27 mouse cellular contexts compared by ENCODE assay signal in the genomic region with DNA sequence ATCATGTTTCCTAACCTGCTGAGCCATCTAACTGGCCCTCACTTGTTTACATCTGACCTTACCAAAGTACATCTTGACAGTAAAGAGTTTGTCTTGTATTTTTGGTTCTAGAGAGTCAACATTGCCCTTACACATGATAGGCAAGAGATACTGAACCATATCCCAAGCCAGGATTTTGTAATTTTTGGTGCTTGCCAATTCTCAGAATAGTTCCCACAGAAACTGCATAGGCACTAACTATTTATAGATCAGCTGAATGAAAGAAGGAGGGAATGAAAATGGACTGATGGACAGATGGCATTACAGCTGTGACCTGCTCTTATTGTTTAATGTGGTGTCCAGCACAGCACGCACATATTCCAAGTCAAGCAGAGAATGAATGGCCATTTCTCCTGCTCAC.
DNase-seq lines count a peak whose midpoint lies in the region; ATAC-seq and TF ChIP-seq lines count a peak whose summit lies in the region.
"Had no signal": no experiment of that assay in that cellular context is flagged by ENCODE, and none has a peak within 500 bp of the region (broad histone marks: within the 10 kb centered on the region; RNA-seq: fewer than 3 reads in every experiment).

No protein-coding gene starts in this region.

- DNase-seq in cerebellum, adult 9-10 months = peak; percentile 55
- no peak for DNase-seq in cerebellum, postnatal 25 days
- DNase-seq in layer of hippocampus, adult 2 months (ENCODE audit: low spot score in 2 of 2) = no peak
- DNase-seq in layer of hippocampus, adult 9-11 months = no peak
- peak; percentile 4 for DNase-seq in lung, embryonic 14.5 days
- no peak for DNase-seq in lung, adult 2 months
- no peak for DNase-seq in ovary, postnatal 14 days (ENCODE audit: low spot score)
- no peak for DNase-seq in kidney, adult 8-10 months
- DNase-seq: adrenal gland, adult 2 months; adrenal gland, postnatal 14 days; cerebellum, postnatal 36 days; embryo, embryonic 11 days; gastrocnemius, postnatal 25 days; heart, adult 2 months; heart, postnatal 14 days; heart, postnatal 4 days had no signal

- 40% methylated on average over 1 of the region's 1 CpGs for WGBS in lung, embryonic 14.5 days
- 67% methylated on average over 1 of the region's 1 CpGs for WGBS in lung, adult 2 months

- TF ChIP-seq CTCF in layer of hippocampus, adult 2 months (conservative IDR thresholded peaks at IDR 0.05) = no peak
- no peak for TF ChIP-seq CTCF in lung, embryonic 14.5 days (IDR thresholded peaks at IDR 0.05; ENCODE audit: low read depth)
- TF ChIP-seq CTCF in lung, adult 2 months (IDR thresholded peaks at IDR 0.05; ENCODE audit: insufficient read depth, low read length) = no peak

- no peaks in the 10 kb centered on the region for H3K27me3 ChIP-seq in lung, embryonic 14.5 days (ENCODE audit: insufficient read depth, low read length)
- H3K27me3 ChIP-seq: embryonic facial prominence, embryonic 13.5 days; forebrain, embryonic 12.5 days; forebrain, embryonic 15.5 days; heart, embryonic 13.5 days; Patski had no signal

- no peak for ATAC-seq in lung, embryonic 14.5 days (ENCODE audit: insufficient read depth)
- ATAC-seq: forebrain, embryonic 15.5 days; hindbrain, postnatal 0 days; inflammation-experienced regulatory T-cells, adult 6 months; Patski had no signal

- no peaks in the 10 kb centered on the region for H3K9me3 ChIP-seq in lung, embryonic 14.5 days (ENCODE audit: low read depth, low read length)
- H3K9me3 ChIP-seq: embryonic facial prominence, embryonic 10.5 days; embryonic facial prominence, embryonic 13.5 days; forebrain, embryonic 12.5 days; forebrain, embryonic 15.5 days; heart, embryonic 10.5 days; heart, embryonic 13.5 days had no signal

- H3K9ac ChIP-seq in lung, embryonic 14.5 days = no peak overlapping the region
- H3K9ac ChIP-seq: embryonic facial prominence, embryonic 13.5 days; forebrain, embryonic 12.5 days; forebrain, embryonic 15.5 days; heart, embryonic 13.5 days; hindbrain, embryonic 14.5 days had no signal

- TF ChIP-seq POLR2A in lung, adult 2 months (IDR thresholded peaks at IDR 0.05; ENCODE audit: borderline replicate concordance, extremely low read depth, low read depth, low read length) = no peak

- H3K27ac ChIP-seq in layer of hippocampus, adult 2 months = 0 out of 2 replicates have a peak overlapping the region, but pooled peaks have one; percentile 3
- H3K27ac ChIP-seq in lung, embryonic 14.5 days (ENCODE audit: low read depth) = no peak overlapping the region
- H3K27ac ChIP-seq: embryonic facial prominence, embryonic 10.5 days; embryonic facial prominence, embryonic 13.5 days; forebrain, embryonic 12.5 days; forebrain, embryonic 15.5 days; heart, adult 2 months; heart, embryonic 10.5 days; heart, embryonic 13.5 days; hindbrain, embryonic 14.5 days; hindbrain, postnatal 0 days had no signal

- no peak overlapping the region for H3K4me2 ChIP-seq in lung, embryonic 14.5 days
- H3K4me2 ChIP-seq: embryonic facial prominence, embryonic 13.5 days; forebrain, embryonic 12.5 days; forebrain, embryonic 15.5 days; heart, embryonic 13.5 days; hindbrain, embryonic 14.5 days had no signal

- H3K36me3 ChIP-seq in lung, embryonic 14.5 days (ENCODE audit: insufficient read depth) = no peaks in the 10 kb centered on the region
- H3K36me3 ChIP-seq: embryonic facial prominence, embryonic 10.5 days; forebrain, embryonic 12.5 days; forebrain, embryonic 15.5 days; heart, embryonic 13.5 days had no signal

- H3K4me1 ChIP-seq in lung, embryonic 14.5 days (ENCODE audit: insufficient read depth) = no peaks in the 10 kb centered on the region; the same call in 1 of the 2 replicates
- H3K4me1 ChIP-seq in lung, adult 2 months (ENCODE audit: control insufficient read depth, insufficient read depth, low read length) = no peaks in the 10 kb centered on the region; the same call in none of the 2 replicates
- H3K4me1 ChIP-seq: embryonic facial prominence, embryonic 10.5 days; embryonic facial prominence, embryonic 13.5 days; forebrain, embryonic 12.5 days; heart, embryonic 10.5 days had no signal

- H3K4me3 ChIP-seq in layer of hippocampus, adult 2 months = no peak overlapping the region
- H3K4me3 ChIP-seq in lung, embryonic 14.5 days (ENCODE audit: low read depth, low read length) = no peak overlapping the region
- H3K4me3 ChIP-seq in lung, adult 2 months (replicated peaks; ENCODE audit: extremely low read depth, low read depth, low read length) = no peak overlapping the region
- H3K4me3 ChIP-seq: embryonic facial prominence, embryonic 10.5 days; embryonic facial prominence, embryonic 13.5 days; erythroblast, embryonic 14.5 days; forebrain, embryonic 12.5 days; forebrain, embryonic 15.5 days; heart, adult 2 months; heart, embryonic 10.5 days; heart, embryonic 13.5 days had no signal

Comparison
In these comparisons a context has a peak if more than half of its experiments do, and no peak if none do; other contexts are left out.
1. DNase-seq: peak in cerebellum, adult 9-10 months (single experiment) and lung, embryonic 14.5 days (single experiment); none in cerebellum, postnatal 25 days (0 of 2), layer of hippocampus, adult 2 months (0 of 2), layer of hippocampus, adult 9-11 months (single experiment), lung, adult 2 months (single experiment), ovary, postnatal 14 days (single experiment) and kidney, adult 8-10 months (0 of 2).